Mouse (Mus musculus): ENCODE results near the gene Laptm4a.

GRCm38 (mm10) chr12:8928766-8929165 is 7.3 kb downstream of the Laptm4a start:
- no peak for TF ChIP-seq CTCF (IDR thresholded peaks at IDR 0.05; ENCODE audit: control insufficient read depth, insufficient read depth, low read length)
- no peak for TF ChIP-seq POLR2A (IDR thresholded peaks at IDR 0.05; ENCODE audit: borderline replicate concordance, control insufficient read depth, low read depth, low read length)

Measured in bone marrow, adult 2 months (tissue).